Mouse (Mus musculus): ENCODE data around the gene Fabp2.

DNA sequence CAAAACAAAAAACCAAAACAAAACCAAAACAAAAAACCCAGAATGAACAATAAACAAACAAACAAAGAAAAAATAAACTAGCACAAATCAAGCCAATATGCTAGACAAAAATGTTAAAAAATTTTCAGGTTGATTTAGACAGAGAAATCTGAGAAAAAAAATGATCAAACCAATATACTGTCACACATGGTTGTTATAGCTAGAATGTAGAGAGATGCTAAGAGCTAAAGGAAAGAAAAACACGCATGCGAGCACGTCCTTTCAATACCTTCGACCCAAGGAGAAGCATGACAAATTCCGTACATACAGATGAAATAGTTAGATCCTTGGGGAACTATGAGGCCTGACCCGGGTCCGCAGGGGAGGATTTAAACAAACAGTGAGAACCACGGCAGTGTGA lies 24.4 kb downstream of the Fabp2 start, which contains the start of gene Gm10959:
- TF ChIP-seq CTCF (IDR thresholded peaks at IDR 0.05; ENCODE audit: control insufficient read depth, insufficient read depth, insufficient replicate concordance, low read depth, low read length) = no peak
- TF ChIP-seq POLR2A (IDR thresholded peaks at IDR 0.05; ENCODE audit: control insufficient read depth, low read depth, low read length) = no peak

Data from testis, adult 2 months (tissue).